Mouse (Mus musculus) urinary bladder, postnatal 0 days (tissue): ENCODE measurements around the gene Mvd. TPM values are rescaled to one million over a fixed set of nuclear protein-coding genes. Genes with fewer than 3 reads are reported as not detected.

Experiments used
- microRNA-seq: library from miRNA; unstranded; fragments of <30 nt; microRNA quantifications from one replicate; pipeline ENCODE4, GENCODE M21; 2016
- polyA plus RNA-seq: library from polyadenylated mRNA; unstranded; fragments of >200 nt; fragmentation: Nextera tagmentation; extraction: Ambion mirVana; gene quantifications from 2 replicates; pipeline ENCODE4 v1.2.1, GENCODE M21; 2015

The Mvd gene
- 32.1 and 54.5 TPM in 2 replicates for polyA plus RNA-seq

DNA sequence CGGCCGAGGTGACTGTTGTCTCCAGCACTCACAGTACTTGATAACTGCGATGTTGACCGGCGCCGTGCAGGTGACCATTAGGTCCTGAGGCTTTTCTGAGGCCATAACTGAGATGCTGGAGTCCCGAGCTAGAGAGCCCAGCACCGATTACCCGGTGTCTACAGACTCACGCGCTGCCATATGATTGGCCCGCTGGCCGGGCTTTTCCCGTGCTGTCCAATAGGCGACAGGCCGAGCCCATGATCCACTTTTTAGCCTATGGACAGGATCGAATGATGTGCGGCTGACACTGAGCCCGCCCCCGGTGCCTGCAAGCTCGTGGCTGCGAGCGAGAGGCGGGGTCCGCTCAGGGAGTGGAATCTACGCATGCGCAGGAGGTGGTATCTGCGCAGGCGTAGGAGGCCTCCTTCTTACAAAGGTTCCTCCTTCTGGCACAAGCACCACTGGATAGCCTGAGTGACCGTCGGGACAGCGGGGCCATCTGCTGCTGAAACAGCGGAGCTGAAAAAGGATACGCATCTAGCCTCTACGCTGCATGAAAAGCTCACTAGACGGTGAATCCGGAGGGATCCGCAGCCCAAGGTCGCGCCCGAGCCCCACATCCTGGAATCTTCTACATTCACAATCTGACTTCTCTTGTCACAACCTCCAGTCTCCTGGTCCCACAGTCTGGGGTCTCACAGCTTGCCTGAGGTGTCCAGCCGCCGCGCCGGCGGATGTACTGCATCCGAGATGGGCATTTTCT, at the start of gene Mvd:
Gene Mvd, minus strand, starts transcription at position 161 of the 745 bp plus-strand sequence.

DNA sequence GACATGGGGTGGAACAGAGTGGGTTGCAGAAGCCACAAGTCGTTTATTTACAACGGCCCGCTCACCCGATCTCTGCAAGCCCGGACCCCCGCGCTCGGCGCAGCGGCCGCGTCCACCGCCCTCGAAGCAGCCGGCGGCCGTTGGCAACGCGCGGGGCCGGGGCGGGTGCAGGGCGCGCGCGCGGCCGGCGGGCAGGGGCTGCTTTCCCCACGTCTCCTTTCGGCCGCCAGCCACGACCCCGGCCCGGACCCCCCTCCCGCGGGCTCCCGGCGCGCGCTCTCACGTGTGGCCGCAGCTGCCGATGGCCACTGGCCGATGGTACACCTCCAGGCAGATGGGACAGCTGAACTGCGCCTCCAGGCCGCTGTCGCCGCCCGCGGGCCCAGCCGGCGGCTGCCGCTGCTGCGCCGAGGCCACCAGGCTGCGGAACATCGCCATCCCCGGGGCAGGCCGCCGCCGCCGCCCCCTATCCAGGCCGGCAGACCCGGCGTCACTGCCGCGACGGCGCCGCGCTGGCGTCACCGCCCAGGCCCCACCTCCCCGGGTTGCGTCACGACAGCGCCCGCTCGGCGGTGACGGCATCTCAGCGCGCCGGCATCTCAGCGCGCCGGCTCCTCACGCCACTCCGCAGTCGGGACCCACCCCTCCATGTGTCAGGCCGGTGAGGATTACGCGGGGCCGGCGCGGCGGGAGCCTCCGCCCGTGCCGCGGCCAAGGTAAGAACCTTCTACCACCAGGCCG, 32.5 kb upstream of the Mvd start, which contains the start of the genes Rnf166 and Ctu2:
Gene Rnf166, minus strand, starts transcription at position 485 of the 741 bp plus-strand sequence.
Gene Ctu2, plus strand, starts transcription at position 564 of the 741 bp plus-strand sequence.

DNA sequence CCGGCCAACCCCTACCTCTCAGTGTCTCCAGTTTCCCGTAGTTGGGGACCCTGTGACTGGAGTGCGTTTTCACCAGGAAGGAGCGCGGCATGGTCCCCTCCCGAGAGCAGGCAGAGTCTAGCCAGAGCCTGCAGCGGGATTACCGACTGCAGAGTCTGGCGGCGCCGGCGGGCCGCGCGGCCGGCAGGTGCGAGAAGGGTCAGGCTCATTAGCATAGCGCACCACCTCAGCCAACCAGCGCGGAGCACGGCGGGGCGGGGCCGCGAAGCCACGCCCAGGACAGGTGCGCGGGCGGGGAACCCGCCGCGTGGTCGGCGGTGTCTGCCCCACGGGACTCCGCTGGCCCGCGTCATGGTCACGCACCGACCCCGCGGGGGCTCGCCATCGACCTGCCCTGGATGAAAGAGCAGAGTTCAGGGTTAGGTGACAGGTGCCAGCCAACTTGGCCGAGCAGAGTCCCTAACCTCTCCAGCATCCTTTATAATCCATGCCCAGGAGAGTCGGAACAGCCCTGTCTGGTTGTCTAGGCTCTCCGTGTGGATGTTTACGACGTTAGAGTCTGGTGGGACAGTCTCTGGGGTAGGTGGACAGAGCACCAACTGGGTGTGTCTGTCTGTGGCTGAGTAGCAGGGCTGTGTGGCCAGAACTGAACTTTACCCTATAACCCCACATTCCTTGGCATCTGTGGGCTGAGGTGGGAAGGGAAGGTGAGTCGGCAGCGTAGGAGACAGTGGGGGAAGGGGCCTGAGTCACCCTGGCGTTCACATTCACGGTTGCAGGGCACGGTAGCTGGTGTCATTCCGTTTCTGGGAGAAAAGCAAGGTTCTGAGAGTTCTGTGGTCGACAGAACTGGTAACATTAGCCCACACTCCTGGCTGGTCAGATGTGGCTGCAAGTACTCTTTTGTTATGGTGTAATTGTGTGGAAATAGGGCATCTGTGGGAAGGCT, 17.6 kb upstream of the Mvd start, which contains the start of gene Snai3:
Gene Snai3, minus strand, starts transcription at position 210 of the 949 bp plus-strand sequence.

DNA sequence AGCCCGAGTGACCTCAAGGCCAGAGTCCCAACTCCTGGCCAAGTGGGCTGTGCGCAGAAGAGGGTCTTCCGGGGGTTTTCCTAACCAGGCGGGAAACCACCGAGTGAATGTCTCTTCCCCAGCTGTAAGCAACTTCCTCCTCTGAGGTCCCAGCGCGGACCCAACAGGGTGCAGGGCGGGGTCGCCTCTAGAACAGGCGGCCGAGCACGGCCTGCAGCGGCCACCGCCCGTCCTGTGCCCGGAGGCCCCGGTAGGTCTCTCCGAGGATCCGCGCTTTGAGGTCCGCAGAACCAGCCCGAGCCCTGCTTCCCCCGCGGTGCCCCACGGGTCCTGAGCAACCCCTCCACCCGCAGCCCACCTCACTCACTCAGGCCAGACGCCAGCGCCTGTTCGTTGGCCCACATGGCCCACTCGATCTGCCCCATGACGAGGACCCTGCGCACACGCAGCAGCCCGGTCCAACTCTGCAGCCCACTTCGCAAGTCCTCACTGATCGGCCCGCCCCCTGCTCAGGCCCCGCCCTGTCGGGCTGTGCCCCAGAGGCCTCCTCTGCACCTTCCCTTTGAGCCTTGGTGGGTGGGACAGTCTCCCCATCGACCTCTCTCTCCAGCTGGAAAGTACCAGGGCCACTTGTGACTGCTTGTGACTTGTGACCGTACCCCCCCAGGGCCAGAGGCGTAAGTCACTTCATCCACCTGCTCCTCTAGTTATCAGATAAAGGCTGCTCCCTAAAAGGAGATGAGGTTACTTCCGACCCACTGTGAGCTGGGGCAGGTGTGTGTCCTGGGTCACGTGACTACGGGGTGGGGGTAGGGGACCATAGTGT, 10.6 kb downstream of the Mvd start, which contains the start of gene Cyba:
Gene Cyba, minus strand, starts transcription at position 488 of the 826 bp plus-strand sequence.

DNA sequence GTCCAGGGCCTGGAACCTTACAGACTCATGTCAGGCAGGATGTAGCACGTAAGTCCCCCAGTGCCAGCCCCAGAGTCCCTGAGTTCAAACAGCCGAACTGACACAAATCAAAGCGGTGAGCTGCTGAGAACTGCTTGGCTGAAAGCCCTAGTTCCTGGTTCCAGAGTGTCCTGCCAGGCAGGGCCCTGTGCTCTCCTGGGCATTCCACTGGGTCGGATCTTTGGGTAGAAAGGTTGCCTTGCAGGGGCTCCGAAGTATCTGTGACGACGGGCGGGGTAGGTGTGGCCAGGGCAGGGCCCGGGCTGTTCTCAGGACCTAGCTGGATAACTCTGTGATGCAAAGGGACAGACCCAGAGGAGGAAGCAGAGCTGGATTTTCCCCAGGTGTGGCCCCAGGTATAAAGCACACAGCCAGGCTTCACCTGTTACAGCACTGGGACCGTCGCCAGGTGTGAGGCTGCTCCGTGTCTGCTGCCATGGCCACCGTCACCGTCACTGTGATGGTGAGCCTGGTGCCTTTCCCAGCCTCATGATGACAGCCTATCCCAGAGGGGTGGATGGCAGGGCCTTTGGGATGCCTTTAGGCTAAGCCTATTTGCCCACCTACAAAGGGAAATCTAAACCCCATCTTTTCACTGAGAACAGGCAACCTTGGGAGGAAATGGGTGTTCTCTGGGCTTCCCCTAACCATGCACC, 21.7 kb downstream of the Mvd start, which contains the start of gene Il17c:
Gene Il17c, plus strand, starts transcription at position 645 of the 695 bp plus-strand sequence.

Small RNA genes within 50 kb of the gene (microRNA-seq; reads per million reads assigned to microRNA genes)
- gene Gm24366 = not detected

Other genes starting within 250 kb of the Mvd start
- 0.97 and 1.1 TPM in 2 replicates for gene Zfpm1, start 161.3 kb downstream of the Mvd start, polyA plus RNA-seq
- not detected in 2 replicates for gene Trhr2, start 82.7 kb downstream of the Mvd start, polyA plus RNA-seq
- 20.6 and 24.5 TPM in 2 replicates for gene Zc3h18, start 66.8 kb downstream of the Mvd start, polyA plus RNA-seq
- gene Il17c, start 21.4 kb downstream of the Mvd start, polyA plus RNA-seq = not detected in 2 replicates
- 202 and 293 TPM in 2 replicates for gene Cyba, start 10.5 kb downstream of the Mvd start, polyA plus RNA-seq
- 1.0 and 1.3 TPM in 2 replicates for gene Snai3, start 17.3 kb upstream of the Mvd start, polyA plus RNA-seq
- gene Rnf166, start 32.6 kb upstream of the Mvd start, polyA plus RNA-seq = 34.0 and 36.3 TPM in 2 replicates
- gene Ctu2, start 32.7 kb upstream of the Mvd start, polyA plus RNA-seq = 27.9 and 35.3 TPM in 2 replicates
- gene Piezo1, start 107.9 kb upstream of the Mvd start, polyA plus RNA-seq = 14.6 and 15.6 TPM in 2 replicates
- 11.5 and 13.2 TPM in 2 replicates for gene Cdt1, start 124.6 kb upstream of the Mvd start, polyA plus RNA-seq
- gene Aprt, start 133.5 kb upstream of the Mvd start, polyA plus RNA-seq = 191 and 265 TPM in 2 replicates
- 14.7 and 16.4 TPM in 2 replicates for gene Galns, start 168.0 kb upstream of the Mvd start, polyA plus RNA-seq
- 54.7 and 74.0 TPM in 2 replicates for gene Trappc2l, start 168.2 kb upstream of the Mvd start, polyA plus RNA-seq
- not detected in 2 replicates for gene Pabpn1l, start 179.3 kb upstream of the Mvd start, polyA plus RNA-seq